Mouse (Mus musculus) cortical plate, adult 2 months (tissue): ENCODE results near the gene Pspn. TPM values are rescaled to one million over a fixed set of nuclear protein-coding genes. Genes with fewer than 3 reads are reported as not detected.

Experiments
- H3K27ac ChIP-seq: fragments of 200-500 bp; 2 replicates; pipeline ENCODE4 v1.5.1; 2012; ENCODE audit warnings: low read length, control low read depth, inconsistent platforms; ENCODE audit not compliant: insufficient read depth
- H3K4me1 ChIP-seq: fragments of 200-500 bp; 2 replicates; pipeline ENCODE4 v1.6.1; 2011; ENCODE audit warnings: low read length; ENCODE audit not compliant: control insufficient read depth, insufficient read depth
- H3K4me3 ChIP-seq: fragments of 200-500 bp; 2 replicates; pipeline ENCODE4 v1.5.1; 2011; ENCODE audit warnings: mild to moderate bottlenecking, low read length, control low read depth; ENCODE audit not compliant: insufficient read depth
- CTCF ChIP-seq: fragments of 200-500 bp; IDR thresholded peaks from 2 replicates; pipeline ENCODE4 v1.5.1; 2011; ENCODE audit warnings: mild to moderate bottlenecking, control low read depth, low read length; ENCODE audit not compliant: insufficient read depth; ENCODE audit errors: extremely low read depth
- POLR2A ChIP-seq: fragments of 200-500 bp; IDR thresholded peaks from 2 replicates; pipeline ENCODE4 v1.6.1; 2011; ENCODE audit warnings: mild to moderate bottlenecking, low read length, control low read depth; ENCODE audit not compliant: insufficient read depth; ENCODE audit errors: extremely low read depth
- polyA plus RNA-seq: library from polyadenylated mRNA; depleted of rRNA; stranded (reverse); fragments of >200 nt; gene quantifications from 2 replicates; pipeline ENCODE4 v1.2.3, GENCODE M21; 2012; rRNA removed

The Pspn gene
- polyA plus RNA-seq, 1 experiment = not detected

DNA sequence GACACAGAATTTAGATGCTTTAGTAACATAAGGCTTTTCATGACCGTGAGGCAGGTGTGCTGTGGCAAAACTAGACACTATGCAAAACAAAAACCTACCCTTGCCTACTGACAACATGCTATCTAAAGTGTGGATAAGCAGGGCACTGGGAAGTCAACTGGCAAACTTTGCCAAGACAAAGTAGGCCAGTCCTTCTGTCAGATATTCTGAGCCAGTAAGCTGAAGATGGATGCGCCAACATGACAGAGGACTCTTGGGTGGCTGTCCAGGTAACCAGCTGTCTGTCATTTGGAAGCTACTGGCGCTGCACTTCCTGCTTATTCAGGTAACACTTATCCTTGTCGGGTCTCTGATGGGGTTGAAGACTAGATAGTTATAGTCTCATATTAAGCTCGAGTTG lies 29.7 kb downstream of the Pspn start:
- Histone ChIP-seq H3K27ac (no peak overlapping the region), H3K4me1 (no peaks in the 10 kb centered on the region), H3K4me3 (no peak overlapping the region)
- TF ChIP-seq POLR2A = no peak
- TF ChIP-seq CTCF = no peak

DNA sequence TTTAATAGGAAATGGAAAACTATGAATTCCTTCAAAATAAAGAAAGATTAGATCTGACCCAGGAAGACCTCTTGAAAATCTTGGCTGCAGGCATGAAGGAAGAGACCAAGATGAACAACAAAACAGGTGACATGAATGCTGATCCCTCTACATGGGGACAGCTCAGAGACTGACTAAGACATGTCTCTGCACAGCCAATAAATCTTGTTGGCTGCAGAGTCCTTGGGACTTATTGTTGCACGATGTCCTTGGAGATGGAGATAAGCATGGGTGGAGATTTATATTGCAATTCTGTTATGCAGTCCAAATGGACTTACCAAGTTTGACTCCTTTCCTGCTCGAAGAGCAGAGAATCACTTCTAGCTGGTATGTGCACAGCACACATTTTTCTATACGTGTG lies 30.5 kb downstream of the Pspn start:
- Histone ChIP-seq H3K27ac (no peak overlapping the region), H3K4me1 (no peaks in the 10 kb centered on the region), H3K4me3 (no peak overlapping the region)
- TF ChIP-seq CTCF (no peak), POLR2A (no peak)

DNA sequence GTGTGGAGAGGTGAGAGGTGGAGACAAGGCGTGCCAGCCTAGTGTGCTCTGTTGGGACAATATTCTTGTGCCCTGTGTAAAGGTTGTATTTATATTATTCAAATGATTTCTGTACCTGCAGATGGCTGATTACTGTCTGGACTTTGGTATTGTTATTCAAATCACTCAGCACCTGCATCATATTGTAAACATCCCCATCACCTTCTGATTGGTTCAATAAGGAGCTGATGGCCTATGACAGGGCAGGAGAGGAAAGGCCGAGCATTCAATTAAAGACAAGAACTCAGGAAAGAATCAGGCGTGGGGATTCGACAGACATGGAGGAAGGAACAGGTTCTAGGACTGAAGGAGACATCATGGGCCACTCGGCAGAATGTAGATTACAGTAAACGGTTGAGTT lies 36.2 kb downstream of the Pspn start:
- Histone ChIP-seq H3K27ac (no peak overlapping the region), H3K4me1 (no peaks in the 10 kb centered on the region)
- TF ChIP-seq POLR2A (no peak), CTCF (no peak)

DNA sequence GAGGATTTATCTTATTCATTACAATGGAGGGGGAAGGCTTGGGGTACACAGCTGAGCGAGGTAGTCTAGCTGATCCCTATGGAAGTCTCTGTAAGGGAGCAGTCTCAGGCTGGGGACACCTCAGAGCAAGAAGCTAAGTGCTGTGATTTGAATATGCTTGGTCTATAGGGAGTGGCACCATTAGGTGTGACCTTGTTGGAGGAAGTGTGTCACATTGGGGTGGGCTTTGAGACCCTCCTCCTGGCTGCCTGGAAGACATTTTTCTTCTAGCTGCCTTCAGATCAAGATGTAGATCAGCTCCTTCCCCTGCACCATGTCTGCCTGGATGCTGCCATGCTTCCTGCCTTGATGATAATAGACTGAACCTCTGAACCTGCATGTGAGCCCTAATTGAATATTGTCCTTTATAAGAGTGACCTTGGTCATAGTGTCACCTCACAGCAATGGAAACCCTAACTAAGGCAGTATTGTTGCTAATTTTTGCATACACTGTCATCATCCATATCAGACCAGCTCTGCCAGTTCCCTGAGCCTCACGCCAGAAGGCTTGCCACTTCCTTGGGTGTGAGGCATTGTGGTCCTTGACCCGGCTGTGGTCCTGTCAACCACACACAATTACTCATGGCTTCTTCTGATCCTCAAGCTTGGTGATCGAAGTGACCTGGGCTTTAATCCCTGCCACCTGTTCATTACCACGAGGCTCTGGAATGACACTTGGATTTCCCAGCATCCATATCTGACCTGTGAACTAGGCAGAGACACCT lies 37.0 kb downstream of the Pspn start:
- no peak overlapping the region for H3K27ac ChIP-seq
- TF ChIP-seq POLR2A (no peak), CTCF (no peak)
- no peaks in the 10 kb centered on the region for H3K4me1 ChIP-seq
- no peak overlapping the region for H3K4me3 ChIP-seq

More for the DNA sequence above, 36.2 kb downstream of the Pspn start:
- H3K4me3 ChIP-seq = no peak overlapping the region

DNA sequence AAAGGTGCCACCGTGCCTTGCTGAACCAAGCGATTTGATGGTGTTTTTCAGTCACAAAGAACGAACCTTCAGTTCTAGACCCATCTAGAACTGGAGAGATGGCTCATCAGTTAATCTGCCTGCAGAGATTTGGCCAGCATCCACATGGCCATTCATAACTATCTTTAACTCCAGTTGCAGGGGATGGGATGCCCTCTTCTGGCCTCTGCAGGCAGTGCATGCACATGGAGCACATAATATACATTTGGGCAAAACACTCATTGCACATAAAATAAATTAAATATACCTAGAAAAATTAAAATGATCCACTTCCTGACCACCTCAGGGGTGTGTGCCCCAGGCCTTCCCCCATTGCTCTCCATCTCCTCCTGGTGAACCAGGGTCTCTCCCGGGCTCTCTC lies 37.9 kb downstream of the Pspn start:
- H3K4me3 ChIP-seq = no peak overlapping the region
- no peaks in the 10 kb centered on the region for H3K4me1 ChIP-seq
- H3K27ac ChIP-seq = no peak overlapping the region
- TF ChIP-seq CTCF (no peak), POLR2A (no peak)

DNA sequence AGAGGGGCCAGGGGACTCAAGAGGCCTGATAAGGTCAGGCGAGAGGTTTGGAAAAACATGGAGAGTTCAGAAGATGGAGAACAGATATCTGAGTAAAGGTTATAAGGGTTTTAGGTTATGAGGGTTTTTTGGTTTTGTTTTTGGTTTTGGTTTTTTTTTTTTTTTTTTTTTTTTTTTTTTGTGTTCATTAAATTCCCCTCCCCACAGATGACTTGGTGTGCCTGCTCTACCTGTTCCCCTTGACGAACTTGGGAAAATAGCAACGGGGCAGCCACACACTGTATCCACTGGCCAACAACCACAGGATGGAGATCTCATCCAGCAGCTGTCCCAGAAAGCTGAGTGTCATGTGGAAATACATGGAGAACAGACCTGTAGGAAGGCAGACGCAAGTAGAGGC lies 41.2 kb downstream of the Pspn start:
- no peak overlapping the region for H3K27ac ChIP-seq
- no peak overlapping the region for H3K4me3 ChIP-seq
- TF ChIP-seq CTCF = no peak
- no peak for TF ChIP-seq POLR2A
- H3K4me1 ChIP-seq = no peaks in the 10 kb centered on the region

DNA sequence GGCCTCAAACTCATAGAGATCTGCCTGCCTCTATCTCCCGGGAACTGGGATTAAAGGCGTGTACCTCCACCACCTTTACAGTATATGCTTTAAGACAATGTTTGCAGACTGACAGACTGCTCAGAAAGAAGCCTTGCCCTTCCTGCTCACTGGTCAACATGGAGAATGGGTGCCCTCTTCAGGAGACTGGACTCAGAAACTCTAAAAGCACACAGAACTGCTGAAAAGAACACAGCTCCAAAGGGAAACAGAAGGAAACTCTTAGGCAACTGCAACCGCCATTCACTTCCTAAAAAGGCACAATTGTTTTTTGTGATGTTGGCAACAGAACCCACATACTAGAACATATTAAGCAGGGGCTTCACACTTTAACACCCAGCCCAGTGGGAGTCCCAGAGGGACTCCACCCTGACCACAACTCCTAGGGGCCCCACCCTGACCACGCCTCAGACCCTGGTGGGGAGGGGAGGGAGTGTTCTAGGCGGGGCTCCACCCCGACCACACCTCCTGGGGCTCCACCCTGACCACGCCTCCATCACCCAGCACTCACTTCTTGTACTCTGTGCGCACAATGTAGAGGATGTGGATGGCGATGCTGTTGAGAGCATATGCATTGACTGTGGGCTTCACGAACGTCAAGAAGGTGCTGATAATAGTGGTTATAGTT lies 41.9 kb downstream of the Pspn start:
- Histone ChIP-seq H3K4me1 (no peaks in the 10 kb centered on the region), H3K27ac (no peak overlapping the region), H3K4me3 (no peak overlapping the region)
- TF ChIP-seq CTCF (0 out of 2 replicates have a peak, but pooled peaks have one; percentile 13), POLR2A (no peak)

DNA sequence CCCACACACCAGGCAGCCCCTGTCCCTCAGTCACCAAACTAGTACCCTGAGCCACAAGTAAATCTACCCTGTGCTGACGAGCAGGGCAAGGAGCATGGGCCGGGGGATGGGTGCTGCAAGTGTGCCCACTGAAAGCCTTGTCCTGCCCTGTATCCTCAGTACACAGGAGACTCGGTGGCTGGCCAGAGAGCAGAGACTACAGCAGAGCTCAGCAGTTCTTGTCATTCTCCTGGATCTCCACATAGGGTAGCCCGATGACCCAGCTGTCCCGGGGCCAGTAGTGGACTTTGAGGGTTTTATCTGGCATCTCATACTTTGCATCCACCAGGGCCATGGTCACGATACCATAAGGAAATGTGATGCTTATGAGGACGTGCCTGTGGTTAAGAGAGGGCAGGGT lies 44.9 kb downstream of the Pspn start:
- Histone ChIP-seq H3K4me1 (no peaks in the 10 kb centered on the region), H3K27ac (no peak overlapping the region), H3K4me3 (no peak overlapping the region)
- TF ChIP-seq CTCF (no peak), POLR2A (no peak)

DNA sequence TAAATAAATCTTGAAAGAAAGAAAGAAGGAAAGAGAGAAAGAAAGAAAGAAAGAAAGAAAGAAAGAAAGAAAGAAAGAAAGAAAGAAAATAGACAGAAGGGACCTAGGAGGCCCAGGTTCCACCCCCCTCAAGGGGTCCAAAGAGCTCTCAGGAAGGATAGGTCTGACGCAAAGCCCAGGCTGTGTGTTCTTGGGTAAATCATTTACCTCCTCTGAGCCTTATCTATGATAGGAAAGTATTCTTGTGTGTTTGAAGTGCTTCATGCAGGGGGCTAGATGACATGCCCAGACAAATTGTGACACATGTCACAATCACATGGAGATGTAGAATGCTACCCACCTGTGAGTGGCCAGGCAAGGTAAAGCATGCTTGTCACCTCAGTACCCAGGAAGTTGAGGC lies 47.2 kb downstream of the Pspn start:
- Histone ChIP-seq H3K27ac (no peak overlapping the region), H3K4me1 (no peaks in the 10 kb centered on the region), H3K4me3 (no peak overlapping the region)
- TF ChIP-seq CTCF (no peak), POLR2A (no peak)

DNA sequence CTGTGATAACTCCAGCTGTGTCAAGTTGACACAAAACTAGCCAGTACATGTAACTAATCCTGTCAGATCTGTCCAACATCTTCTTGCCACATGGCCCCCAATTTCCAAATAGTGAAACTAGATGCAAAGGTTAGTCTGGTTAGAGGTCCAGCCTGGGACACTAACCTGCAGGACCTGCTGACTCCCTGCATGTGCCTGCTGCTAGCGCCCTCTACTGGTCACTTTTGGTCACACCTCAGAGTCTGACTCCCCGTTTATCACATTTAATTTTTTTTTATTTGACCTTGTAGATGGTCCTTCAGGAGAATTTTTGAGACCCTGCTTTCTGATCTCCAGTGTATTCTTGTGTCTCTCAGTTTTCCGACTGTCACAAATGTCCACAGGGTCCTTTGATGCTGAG lies 48.9 kb downstream of the Pspn start:
- H3K4me1 ChIP-seq = no peaks in the 10 kb centered on the region
- no peak overlapping the region for H3K4me3 ChIP-seq
- H3K27ac ChIP-seq = no peak overlapping the region
- TF ChIP-seq POLR2A = no peak
- TF ChIP-seq CTCF = peak; percentile 77

Other genes starting within 250 kb of the Pspn start
- gene Nrtn, start 242.5 kb downstream of the Pspn start, polyA plus RNA-seq = 7.4 and 8.6 TPM in 2 replicates
- 137 and 148 TPM in 2 replicates for gene Dus3l, start 235.3 kb downstream of the Pspn start, polyA plus RNA-seq
- gene Prr22, start 229.8 kb downstream of the Pspn start, polyA plus RNA-seq = 3.3 and 4.0 TPM in 2 replicates
- gene Rfx2, start 169.0 kb downstream of the Pspn start, polyA plus RNA-seq = 2.6 and 3.2 TPM in 2 replicates
- 0.09 TPM in 1 of 2 replicates, not detected in the other for gene Acsbg2, start 125.6 kb downstream of the Pspn start, polyA plus RNA-seq
- 0.06 and 0.09 TPM in 2 replicates for gene 1700061G19Rik, start 124.5 kb downstream of the Pspn start, polyA plus RNA-seq
- gene Mllt1, start 64.6 kb downstream of the Pspn start, polyA plus RNA-seq = 73.1 and 76.0 TPM in 2 replicates
- not detected in 2 replicates for gene Acer1, start 17.9 kb downstream of the Pspn start, polyA plus RNA-seq
- gene Clpp, start 9.7 kb downstream of the Pspn start, polyA plus RNA-seq = 139 and 146 TPM in 2 replicates
- 32.1 and 35.4 TPM in 2 replicates for gene Alkbh7, start 2.7 kb downstream of the Pspn start, polyA plus RNA-seq
- gene Gtf2f1, start 11.3 kb upstream of the Pspn start, polyA plus RNA-seq = 73.3 and 80.0 TPM in 2 replicates
- gene Gm17949, start 11.5 kb upstream of the Pspn start, polyA plus RNA-seq = 0.13 TPM in 1 of 2 replicates, not detected in the other
- 58.4 and 63.4 TPM in 2 replicates for gene Khsrp, start 31.5 kb upstream of the Pspn start, polyA plus RNA-seq
- 0.19 and 0.25 TPM in 2 replicates for gene Slc25a41, start 41.6 kb upstream of the Pspn start, polyA plus RNA-seq
- gene Crb3, start 59.1 kb upstream of the Pspn start, polyA plus RNA-seq = 0.93 and 1.6 TPM in 2 replicates
- 319 and 330 TPM in 2 replicates for gene Slc25a23, start 59.8 kb upstream of the Pspn start, polyA plus RNA-seq
- 2.3 and 2.8 TPM in 2 replicates for gene Dennd1c, start 78.5 kb upstream of the Pspn start, polyA plus RNA-seq
- 597 and 680 TPM in 2 replicates for gene Tubb4a, start 87.8 kb upstream of the Pspn start, polyA plus RNA-seq
- 0.93 and 1.0 TPM in 2 replicates for gene Tnfsf9, start 105.3 kb upstream of the Pspn start, polyA plus RNA-seq
- 0.25 and 0.29 TPM in 2 replicates for gene Cd70, start 149.8 kb upstream of the Pspn start, polyA plus RNA-seq
- gene Tnfsf14, start 194.2 kb upstream of the Pspn start, polyA plus RNA-seq = 0.08 TPM in 1 of 2 replicates, not detected in the other
- gene C3, start 228.1 kb upstream of the Pspn start, polyA plus RNA-seq = 0.17 and 0.32 TPM in 2 replicates
- 28.8 and 29.7 TPM in 2 replicates for gene Gpr108, start 248.4 kb upstream of the Pspn start, polyA plus RNA-seq
- gene Trip10, start 249.4 kb upstream of the Pspn start, polyA plus RNA-seq = 10.1 and 11.2 TPM in 2 replicates